Mouse (Mus musculus): ENCODE measurements around the gene Tfr2.

Tfr2 gene

GRCm38 (mm10) chr5:137569665-137570064, at the start of gene Tfr2:
Gene Tfr2, plus strand, starts transcription at chr5:137569840.
- in situ Hi-C loops (cut with MboI): no loop called here

DNA sequence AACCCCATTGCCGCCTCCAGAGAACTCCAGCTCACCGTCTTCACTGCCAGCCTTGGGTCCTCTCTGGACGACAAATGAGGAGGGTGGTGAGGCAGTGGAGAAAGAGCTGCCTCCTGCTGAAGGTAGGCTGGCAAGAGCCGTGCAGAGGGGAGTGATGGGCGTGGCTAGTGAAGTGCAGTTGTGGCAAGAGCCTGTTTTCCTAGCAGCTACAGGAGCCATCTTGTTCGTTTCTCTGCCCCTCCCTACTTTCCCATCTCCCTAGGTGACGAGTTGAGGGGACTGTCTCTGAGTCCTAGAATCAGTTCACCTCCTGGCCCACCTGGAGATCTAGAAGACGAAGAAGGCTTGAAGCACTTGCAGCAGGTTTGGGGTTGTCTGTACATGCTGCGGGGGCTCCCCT, 47.8 kb upstream of the Tfr2 start:
- in situ Hi-C loops (cut with MboI): no loop called here

DNA sequence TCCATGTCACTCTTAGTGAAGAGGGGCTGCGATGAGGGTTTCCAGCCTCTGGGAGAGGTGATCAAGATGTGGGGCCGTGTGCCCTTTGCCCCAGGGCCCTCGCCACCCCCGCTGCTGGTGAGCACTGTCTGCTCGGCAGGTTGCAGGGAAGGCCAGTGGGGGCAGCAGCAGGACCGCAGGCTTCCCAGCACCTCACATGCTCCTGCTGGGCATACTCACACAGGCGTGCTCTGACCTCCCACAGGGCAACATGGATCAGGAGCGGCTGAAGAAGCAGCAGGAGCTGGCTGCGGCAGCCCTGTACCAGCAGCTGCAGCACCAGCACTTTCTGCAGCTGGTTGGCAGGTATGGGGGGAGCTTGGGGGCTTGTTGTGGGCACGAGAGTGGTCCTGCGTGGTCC, 46.9 kb upstream of the Tfr2 start:
- in situ Hi-C loops (cut with MboI): no loop called here

GRCm38 (mm10) chr5:137523396-137524250, 46.0 kb upstream of the Tfr2 start:
- in situ Hi-C loops (cut with MboI): no loop called here

- in situ Hi-C loops (cut with MboI): no loop called here
These were observed 45.5 kb upstream of the Tfr2 start for GRCm38 (mm10) chr5:137524251-137524515.

DNA sequence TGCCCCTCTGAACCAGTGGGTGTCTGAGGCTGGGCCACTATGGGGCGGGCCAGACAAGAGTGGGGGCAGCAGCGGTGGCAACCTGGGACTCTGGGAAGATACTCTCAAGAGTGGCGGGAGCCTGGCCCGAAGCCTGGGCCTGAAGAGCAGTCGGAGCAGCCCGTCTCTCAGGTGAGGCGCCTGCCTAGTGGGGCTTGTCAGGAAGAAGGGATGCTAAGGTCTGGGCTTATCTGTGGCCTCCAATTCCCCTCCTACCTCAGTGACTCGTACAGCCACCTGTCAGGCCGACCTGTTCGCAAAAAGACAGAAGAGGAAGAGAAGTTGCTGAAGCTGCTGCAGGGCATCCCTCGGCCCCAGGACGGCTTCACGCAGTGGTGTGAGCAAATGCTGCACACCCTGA, 45.0 kb upstream of the Tfr2 start:
- in situ Hi-C loops (cut with MboI): no loop called here

DNA sequence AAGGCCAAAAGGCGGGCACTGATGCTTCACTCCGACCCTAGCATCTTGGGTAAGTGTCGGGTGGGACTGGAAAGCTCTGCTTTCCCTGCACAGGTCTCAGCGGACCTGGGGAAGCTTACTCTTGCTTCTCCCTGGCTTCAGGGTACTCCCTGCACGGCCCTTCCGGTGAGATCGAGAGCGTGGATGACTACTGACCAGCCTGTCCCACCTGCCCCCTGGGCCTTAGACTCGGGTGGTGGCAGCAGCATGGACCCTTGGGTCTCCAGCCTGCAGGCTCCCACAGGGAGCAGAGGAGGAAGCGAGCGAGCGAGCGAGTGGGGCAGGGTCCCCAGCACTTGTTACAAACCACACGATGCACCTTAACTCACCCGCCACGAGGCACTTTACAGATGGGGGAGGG, 44.1 kb upstream of the Tfr2 start:
- in situ Hi-C loops (cut with MboI): no loop called here

GRCm38 (mm10) chr5:137526192-137526936, 43.3 kb upstream of the Tfr2 start:
- in situ Hi-C loops (cut with MboI): no loop called here

DNA sequence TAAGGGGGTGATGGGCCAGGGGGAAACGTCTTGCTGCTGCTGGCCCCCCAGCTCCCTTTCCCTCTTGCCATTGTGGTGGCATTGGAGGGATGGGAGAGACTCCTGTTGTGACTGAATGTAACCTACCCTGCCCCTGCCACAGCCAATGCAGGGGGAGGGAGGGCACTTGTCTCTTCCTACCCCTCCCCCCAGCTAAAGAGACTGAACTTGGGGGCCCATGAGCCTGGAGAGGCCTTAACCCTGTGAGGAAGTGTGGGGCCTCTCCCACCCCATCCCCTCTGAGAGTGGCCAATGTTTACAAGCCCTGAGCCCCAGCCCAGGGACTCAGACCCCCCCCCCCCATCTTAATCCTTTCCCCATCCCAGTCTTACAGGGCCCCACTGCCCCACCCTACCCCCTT, 42.2 kb upstream of the Tfr2 start:
- in situ Hi-C loops (cut with MboI): no loop called here

- in situ Hi-C loops (cut with MboI): no loop called here
These were observed 41.2 kb upstream of the Tfr2 start for GRCm38 (mm10) chr5:137528247-137528968.

GRCm38 (mm10) chr5:137529221-137529995, 40.2 kb upstream of the Tfr2 start:
- in situ Hi-C loops (cut with MboI): no loop called here

DNA sequence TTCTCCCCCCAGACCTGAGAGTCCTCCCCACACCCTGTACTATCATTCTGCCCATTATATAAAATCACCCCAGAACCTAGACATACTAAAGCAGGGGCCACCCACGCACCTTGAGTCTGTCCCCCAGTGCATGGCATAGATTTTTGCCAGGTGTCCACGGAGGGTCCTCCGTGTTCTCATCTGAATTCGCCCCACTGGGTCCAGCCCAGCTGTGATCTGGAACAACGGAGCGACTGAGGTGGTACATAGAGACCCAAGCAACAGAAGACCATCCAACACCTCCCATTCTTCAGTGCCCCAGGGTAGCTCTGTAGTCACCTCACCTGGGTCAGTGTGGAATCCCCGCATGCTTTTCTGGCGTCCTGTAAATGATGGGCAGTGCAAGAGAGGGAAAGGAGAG, 39.6 kb upstream of the Tfr2 start:
- in situ Hi-C loops (cut with MboI): no loop called here

DNA sequence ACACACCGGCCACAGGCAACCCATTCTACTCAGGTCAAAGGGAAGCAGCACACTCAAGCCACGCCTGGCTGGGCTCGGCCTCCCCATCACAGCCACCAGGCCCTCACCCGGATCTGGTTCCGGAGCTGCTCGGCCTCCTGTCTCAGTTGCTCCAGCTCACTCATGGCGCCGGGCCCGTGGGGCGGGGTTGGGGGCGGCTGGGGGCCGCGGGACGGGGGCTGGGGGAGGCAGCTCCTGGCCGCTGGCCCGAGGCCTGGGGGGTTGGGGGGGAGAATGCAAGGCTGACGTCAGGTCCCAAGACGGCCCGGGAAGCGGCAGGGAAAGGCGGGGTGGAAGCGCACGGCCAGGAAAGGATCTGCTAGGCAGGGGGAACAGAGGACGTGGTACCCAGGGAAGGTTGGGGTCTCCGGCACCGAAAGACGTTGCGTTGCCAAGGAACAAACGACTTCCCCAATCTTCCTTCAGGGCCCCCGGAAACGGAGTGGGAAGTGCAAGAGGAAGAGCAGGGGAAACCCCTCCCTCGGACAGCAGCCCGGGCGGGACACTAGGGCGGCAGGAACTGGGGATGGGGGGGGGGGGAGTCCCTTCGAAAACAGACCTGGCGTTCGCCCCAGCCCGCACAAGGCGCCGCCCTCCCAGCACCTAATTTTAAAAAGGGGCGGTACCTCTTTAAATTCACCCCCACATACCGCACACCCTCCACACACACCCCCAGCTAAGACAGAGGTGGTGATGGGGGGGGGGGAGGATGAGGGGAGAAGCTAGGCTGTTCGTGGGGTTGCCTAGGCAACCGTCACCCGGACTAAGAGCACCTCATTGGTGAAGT, 38.8 kb upstream of the Tfr2 start:
- in situ Hi-C loops (cut with MboI): no loop called here

- in situ Hi-C loops (cut with MboI): no loop called here
These were observed 38.1 kb upstream of the Tfr2 start for GRCm38 (mm10) chr5:137531414-137532130.

DNA sequence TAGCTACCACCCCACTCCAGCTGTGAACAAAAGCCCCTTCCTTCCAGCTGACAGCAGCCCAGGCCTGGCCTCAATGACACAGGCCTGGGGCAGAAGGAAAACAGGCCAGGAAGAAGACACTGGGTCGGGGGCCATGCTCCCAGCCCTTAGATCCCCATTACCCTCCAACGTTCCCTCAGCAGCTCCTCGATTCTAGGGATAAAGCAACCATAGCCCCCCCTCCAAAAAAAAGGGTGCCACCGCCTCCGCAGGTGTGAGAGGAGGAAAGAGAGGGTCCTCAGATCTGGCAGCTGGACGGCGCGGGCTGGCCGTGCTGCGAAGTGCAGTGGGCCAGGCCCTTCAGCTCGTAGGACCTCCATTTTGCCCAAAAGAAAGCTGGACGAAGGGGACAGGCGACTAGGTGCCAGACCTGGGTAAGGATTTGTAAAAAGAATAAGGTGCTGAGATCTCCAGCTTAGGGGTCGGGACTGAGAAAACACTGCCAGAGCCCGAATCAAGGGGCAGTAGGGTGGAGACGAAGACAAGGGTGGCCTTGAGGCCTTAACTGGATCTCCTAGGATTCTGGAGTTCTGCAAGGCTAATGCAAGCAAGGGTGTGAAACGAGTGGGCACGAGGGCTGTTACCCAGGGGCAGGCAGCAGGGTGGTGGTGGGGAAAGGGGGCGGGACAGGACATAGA, 37.4 kb upstream of the Tfr2 start:
- in situ Hi-C loops (cut with MboI): no loop called here

DNA sequence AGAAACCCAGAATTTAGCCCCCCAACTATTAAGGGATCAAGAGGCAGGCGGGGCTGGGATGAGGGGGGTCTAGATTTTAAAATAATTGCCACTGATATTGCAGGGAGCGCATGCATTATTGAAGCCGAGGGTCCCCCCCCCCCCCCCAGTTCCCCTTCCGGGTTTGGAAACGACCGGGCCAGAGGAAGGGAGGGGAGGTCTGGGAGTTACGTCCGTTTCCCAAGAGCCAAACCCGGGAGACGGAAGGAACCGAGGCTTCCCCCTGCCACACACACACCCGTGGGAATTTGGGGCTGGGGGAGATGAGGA, 36.9 kb upstream of the Tfr2 start:
- in situ Hi-C loops (cut with MboI): no loop called here

GRCm38 (mm10) chr5:137533117-137533827, 36.4 kb upstream of the Tfr2 start, which contains the start of the genes Epo and Gnb2:
Gene Epo, minus strand, starts transcription at chr5:137533242.
Gene Gnb2, minus strand, starts transcription at chr5:137533510.
- in situ Hi-C loops (cut with MboI): no loop called here

- in situ Hi-C loops (cut with MboI): no loop called here
These were observed 34.9 kb upstream of the Tfr2 start for GRCm38 (mm10) chr5:137534762-137535161.

GRCm38 (mm10) chr5:137535318-137535717, 34.3 kb upstream of the Tfr2 start:
- in situ Hi-C loops (cut with MboI): no loop called here
